Mouse (Mus musculus) myocyte (in vitro differentiated cells): ENCODE measurements around the gene Nwd2. TPM values are rescaled to one million over a fixed set of nuclear protein-coding genes. Genes with fewer than 3 reads are reported as not detected.

Experiments
- H3K27me3 ChIP-seq: one replicate; pipeline ENCODE4 v1.6.1; 2011; ENCODE audit not compliant: control insufficient read depth, insufficient read depth, insufficient read length
- H3K36me3 ChIP-seq: one replicate; pipeline ENCODE4 v1.6.1; 2011; ENCODE audit not compliant: control insufficient read depth, insufficient read depth
- H3K4me2 ChIP-seq: one replicate; pipeline ENCODE4 v1.6.1; 2011; ENCODE audit warnings: low read depth, control low read depth
- H3K4me3 ChIP-seq: one replicate; pipeline ENCODE4 v1.5.1; 2011; ENCODE audit warnings: mild to moderate bottlenecking, control low read depth, moderate library complexity
- H3K79me2 ChIP-seq: one replicate; pipeline ENCODE4 v1.6.1; 2011; ENCODE audit not compliant: control insufficient read depth, insufficient read depth
- H3ac ChIP-seq: one replicate; pipeline ENCODE4 v1.6.1; 2011; ENCODE audit not compliant: control insufficient read depth, insufficient read length
- CEBPB ChIP-seq: IDR thresholded peaks from 2 replicates; pipeline ENCODE4 v1.6.1; 2011; ENCODE audit warnings: mild to moderate bottlenecking, moderate library complexity; ENCODE audit not compliant: poor library complexity, insufficient read depth, severe bottlenecking
- E2F4 ChIP-seq: IDR thresholded peaks from one replicate; pipeline ENCODE4 v1.6.1; 2011; ENCODE audit warnings: mild to moderate bottlenecking, control low read depth, moderate library complexity; ENCODE audit not compliant: insufficient read depth
- MAX ChIP-seq: IDR thresholded peaks from one replicate; pipeline ENCODE4 v1.6.1; 2011; ENCODE audit warnings: low read depth, mild to moderate bottlenecking, control low read depth
- MYOD1 ChIP-seq, 3 experiments: IDR thresholded peaks; one replicate each; pipeline ENCODE4 v1.6.1; 2011; ENCODE audit warnings: control low read depth in 2 of 3, low read depth in 2 of 3, mild to moderate bottlenecking in 2 of 3, moderate library complexity in 1 of 3; ENCODE audit not compliant: insufficient read length in 2 of 3, control insufficient read depth in 1 of 3
- MYOG ChIP-seq, 3 experiments: IDR thresholded peaks; one replicate each; pipeline ENCODE4 v1.6.1; 2011; ENCODE audit warnings: control low read depth in 2 of 3, low read depth in 2 of 3, mild to moderate bottlenecking in 2 of 3; ENCODE audit not compliant: insufficient read length in 2 of 3, control insufficient read depth in 1 of 3, insufficient read depth in 1 of 3
- POLR2A ChIP-seq: IDR thresholded peaks from one replicate; pipeline ENCODE4 v1.6.1; 2011; ENCODE audit warnings: low read depth, mild to moderate bottlenecking, control low read depth, moderate library complexity; ENCODE audit not compliant: insufficient read length
- POLR2AphosphoS2 ChIP-seq: IDR thresholded peaks from one replicate; pipeline ENCODE4 v1.6.1; 2011; ENCODE audit warnings: low read depth, control low read depth; ENCODE audit not compliant: insufficient read length
- REST ChIP-seq: IDR thresholded peaks from one replicate; pipeline ENCODE4 v1.6.1; 2011; ENCODE audit warnings: mild to moderate bottlenecking, control low read depth, moderate library complexity; ENCODE audit not compliant: insufficient read depth, insufficient read length
- SRF ChIP-seq: IDR thresholded peaks from one replicate; pipeline ENCODE4 v1.6.1; 2011; ENCODE audit warnings: low read depth; ENCODE audit not compliant: control insufficient read depth, insufficient read length
- TCF12 ChIP-seq: IDR thresholded peaks from one replicate; pipeline ENCODE4 v1.6.1; 2011; ENCODE audit warnings: mild to moderate bottlenecking, control low read depth; ENCODE audit not compliant: poor library complexity, insufficient read depth, severe bottlenecking
- TCF3 ChIP-seq: IDR thresholded peaks from one replicate; pipeline ENCODE4 v1.6.1; 2011; ENCODE audit warnings: low read depth, control low read depth; ENCODE audit not compliant: insufficient read length
- USF1 ChIP-seq: IDR thresholded peaks from one replicate; pipeline ENCODE4 v1.6.1; 2011; ENCODE audit warnings: low read depth, mild to moderate bottlenecking, control low read depth, moderate library complexity
- polyA plus RNA-seq: library from polyadenylated mRNA; unstranded; fragments of >200 nt; fragmentation: generic; extraction: Trizol; gene quantifications from one replicate; pipeline ENCODE4 v1.2.1, GENCODE M21; 2012; ENCODE audit warnings: missing spikeins

Nwd2 gene
- polyA plus RNA-seq, 1 experiment = 0.01 TPM

- H3ac ChIP-seq = no peak overlapping the region
- H3K4me2 ChIP-seq = no peak overlapping the region
- H3K36me3 ChIP-seq = no peaks in the 10 kb centered on the region
- TF ChIP-seq REST = no peak
- no peak for TF ChIP-seq TCF12
- no peak for TF ChIP-seq MAX
- TF ChIP-seq E2F4 = no peak
- TF ChIP-seq MYOG (IDR thresholded peaks at IDR 0.05; ENCODE audit: control insufficient read depth in 1 of 3, insufficient read depth in 1 of 3, insufficient read length in 2 of 3, low read depth in 2 of 3) = no peak
- no peak for TF ChIP-seq POLR2A
- TF ChIP-seq MYOD1 (IDR thresholded peaks at IDR 0.05; ENCODE audit: control insufficient read depth in 1 of 3, insufficient read length in 2 of 3, low read depth in 2 of 3) = no peak
- TF ChIP-seq CEBPB = no peak
- peaks cover 6% of the 10 kb centered on the region for H3K27me3 ChIP-seq
- no peaks in the 10 kb centered on the region for H3K79me2 ChIP-seq
- H3K4me3 ChIP-seq = no peak overlapping the region
Measured at GRCm38 (mm10) chr5:63812509-63812865, 163.6 kb downstream of the Nwd2 start.

- Histone ChIP-seq H3K4me3 (no peak overlapping the region), H3K36me3 (no peaks in the 10 kb centered on the region), H3K4me2 (no peak overlapping the region), H3K27me3 (peaks cover 6% of the 10 kb centered on the region), H3ac (no peak overlapping the region), H3K79me2 (no peaks in the 10 kb centered on the region)
- TF ChIP-seq SRF (no peak), CEBPB (no peak), MAX (no peak), REST (no peak), POLR2AphosphoS2 (no peak), USF1 (no peak), MYOG (IDR thresholded peaks at IDR 0.05; ENCODE audit: control insufficient read depth in 1 of 3, insufficient read depth in 1 of 3, insufficient read length in 2 of 3, low read depth in 2 of 3) (no peak), E2F4 (no peak), TCF12 (no peak), TCF3 (no peak), MYOD1 (IDR thresholded peaks at IDR 0.05; ENCODE audit: control insufficient read depth in 1 of 3, insufficient read length in 2 of 3, low read depth in 2 of 3) (no peak), POLR2A (no peak)
Measured at GRCm38 (mm10) chr5:63816643-63817042, 167.7 kb downstream of the Nwd2 start.

- Histone ChIP-seq H3K79me2 (no peaks in the 10 kb centered on the region), H3K36me3 (no peaks in the 10 kb centered on the region), H3K4me2 (no peak overlapping the region), H3ac (no peak overlapping the region), H3K4me3 (no peak overlapping the region), H3K27me3 (peaks cover 2% of the 10 kb centered on the region)
- TF ChIP-seq USF1 (no peak), MYOG (IDR thresholded peaks at IDR 0.05; ENCODE audit: control insufficient read depth in 1 of 3, insufficient read depth in 1 of 3, insufficient read length in 2 of 3, low read depth in 2 of 3) (no peak), CEBPB (no peak), E2F4 (no peak), POLR2A (no peak), SRF (no peak), MAX (no peak), REST (no peak), POLR2AphosphoS2 (no peak), MYOD1 (IDR thresholded peaks at IDR 0.05; ENCODE audit: control insufficient read depth in 1 of 3, insufficient read length in 2 of 3, low read depth in 2 of 3) (no peak), TCF12 (no peak), TCF3 (no peak)
Measured at GRCm38 (mm10) chr5:63817270-63817669, 168.4 kb downstream of the Nwd2 start.

- Histone ChIP-seq H3K79me2 (no peaks in the 10 kb centered on the region), H3K4me3 (no peak overlapping the region), H3K27me3 (no peaks in the 10 kb centered on the region), H3K36me3 (no peaks in the 10 kb centered on the region), H3ac (no peak overlapping the region), H3K4me2 (no peak overlapping the region)
- TF ChIP-seq E2F4 (no peak), MAX (no peak)
Measured at GRCm38 (mm10) chr5:63818975-63819374, 170.1 kb downstream of the Nwd2 start.

GRCm38 (mm10) chr5:63819519-63819918, 170.6 kb downstream of the Nwd2 start:
- H3K36me3 ChIP-seq = no peaks in the 10 kb centered on the region
- no peaks in the 10 kb centered on the region for H3K27me3 ChIP-seq
- no peak overlapping the region for H3K4me2 ChIP-seq
- no peak overlapping the region for H3K4me3 ChIP-seq
- H3ac ChIP-seq = no peak overlapping the region
- H3K79me2 ChIP-seq = no peaks in the 10 kb centered on the region
- TF ChIP-seq MYOG (IDR thresholded peaks at IDR 0.05; ENCODE audit: control insufficient read depth in 1 of 3, insufficient read depth in 1 of 3, insufficient read length in 2 of 3, low read depth in 2 of 3) (no peak), MAX (no peak), MYOD1 (IDR thresholded peaks at IDR 0.05; ENCODE audit: control insufficient read depth in 1 of 3, insufficient read length in 2 of 3, low read depth in 2 of 3) (no peak), SRF (no peak), TCF3 (no peak)
